Mouse (Mus musculus): ENCODE results near the gene Hilpda.
A peak's percentile ranks its signal among the peaks of the same experiment; 100 is the strongest.

DNA sequence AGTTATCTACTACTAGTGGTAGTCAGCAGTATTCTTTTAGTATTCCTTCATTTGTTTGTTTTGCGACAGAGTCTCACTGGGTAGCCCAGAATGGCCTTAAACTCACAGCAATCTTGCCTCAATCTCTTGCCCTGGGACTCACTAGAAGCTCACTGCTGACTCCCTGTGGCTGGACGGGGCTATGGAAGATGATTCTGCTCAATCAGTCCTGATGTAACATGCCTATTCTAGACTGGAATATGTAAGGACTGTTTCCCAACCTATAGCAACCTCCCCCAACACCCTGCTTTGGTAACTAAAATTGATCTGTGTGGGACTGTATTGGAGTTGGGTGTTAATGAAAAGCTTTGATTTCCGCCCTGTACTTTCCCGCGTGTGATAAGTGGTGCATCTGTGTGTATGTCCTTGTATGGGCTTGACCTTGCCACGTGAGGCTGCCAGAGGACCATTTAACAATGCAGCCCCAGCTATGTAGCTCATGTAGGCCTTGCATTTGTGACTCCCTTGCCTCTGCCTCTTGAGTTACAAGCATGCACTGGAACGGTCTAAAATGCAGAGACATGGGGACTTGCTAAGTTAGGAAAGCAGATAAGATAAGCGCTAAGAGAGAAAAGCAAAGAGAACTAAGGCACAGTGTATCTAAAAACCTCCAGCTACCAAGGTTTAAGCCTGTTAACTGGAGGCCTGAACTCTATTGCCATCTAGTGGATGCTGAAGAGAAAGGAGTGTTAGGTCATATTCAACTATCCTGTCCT is 6.4 kb downstream of the Hilpda start:
- no peak for TF ChIP-seq EP300 (IDR thresholded peaks at IDR 0.05; ENCODE audit: low read depth)
- TF ChIP-seq CTCF (IDR thresholded peaks at IDR 0.05; ENCODE audit: low read depth): peak; percentile 67
